Mouse (Mus musculus) embryonic facial prominence, embryonic 14.5 days (tissue): Measurements from ENCODE around the gene Apoe. TPM values are rescaled to one million over a fixed set of nuclear protein-coding genes. Genes with fewer than 3 reads are reported as not detected.

Experiments
- ATAC-seq: fragments of 200-750 bp; cut with Nextera tagmentation; 2 replicates; pipeline ENCODE4 v1.8.0; 2017; ENCODE audit warnings: low read depth, moderate number of reproducible peaks, moderate TSS enrichment
- DNase-seq: peaks from one replicate; pipeline ENCODE4 v3.0.0-alpha.2; 2015; ENCODE audit warnings: low spot score
- H3K27ac ChIP-seq: fragments of 300-500 bp; sonication (generic); replicated peaks from 2 replicates; pipeline ENCODE4 v1.5.1; 2014; ENCODE audit warnings: low read depth, mild to moderate bottlenecking, low read length, moderate library complexity
- H3K27me3 ChIP-seq: fragments of 300-500 bp; sonication (generic); replicated peaks from 2 replicates; pipeline ENCODE4 v1.6.1; 2014; ENCODE audit warnings: low read length; ENCODE audit not compliant: control insufficient read depth, insufficient read depth
- H3K36me3 ChIP-seq: fragments of 300-500 bp; sonication (generic); 2 replicates; pipeline ENCODE4 v1.6.1; 2014; ENCODE audit warnings: low read length, mixed read lengths; ENCODE audit not compliant: control insufficient read depth, insufficient read depth
- H3K4me1 ChIP-seq: fragments of 300-500 bp; sonication (generic); 2 replicates; pipeline ENCODE4 v1.6.1; 2014; ENCODE audit warnings: antibody characterized with exemption, low read length; ENCODE audit not compliant: control insufficient read depth, insufficient read depth
- H3K4me2 ChIP-seq: fragments of 300-500 bp; sonication (generic); 2 replicates; pipeline ENCODE4 v1.6.1; 2014; ENCODE audit warnings: low read depth, mild to moderate bottlenecking, low read length, moderate library complexity, mixed read lengths
- H3K4me3 ChIP-seq: fragments of 300-500 bp; sonication (generic); 2 replicates; pipeline ENCODE4 v1.5.1; 2014; ENCODE audit warnings: low read depth, mild to moderate bottlenecking, low read length
- H3K9ac ChIP-seq: fragments of 300-500 bp; sonication (generic); 2 replicates; pipeline ENCODE4 v1.6.1; 2014; ENCODE audit warnings: low read depth, mild to moderate bottlenecking, low read length, moderate library complexity, mixed read lengths
- H3K9me3 ChIP-seq: fragments of 300-500 bp; sonication (generic); 2 replicates; pipeline ENCODE4 v1.6.1; 2016; ENCODE audit warnings: low read length; ENCODE audit not compliant: control insufficient read depth
- WGBS: fragments of 180-500 bp; shearing (Covaris S2); extraction: QIAGEN DNeasy Blood & Tissue Kit; methylation state at CpG from one replicate; pipeline ENCODE4 v1.1.7; 2014; 5-methylcytosine and 5-hydroxymethylcytosine counted together
- polyA plus RNA-seq: library from polyadenylated mRNA; unstranded; fragments of >200 nt; fragmentation: Nextera tagmentation; extraction: Ambion mirVana; gene quantifications from 2 replicates; pipeline ENCODE4 v1.2.1, GENCODE M21; 2014

Gene Apoe
- polyA plus RNA-seq, 1 experiment from 2014 or later = 510 TPM

DNA sequence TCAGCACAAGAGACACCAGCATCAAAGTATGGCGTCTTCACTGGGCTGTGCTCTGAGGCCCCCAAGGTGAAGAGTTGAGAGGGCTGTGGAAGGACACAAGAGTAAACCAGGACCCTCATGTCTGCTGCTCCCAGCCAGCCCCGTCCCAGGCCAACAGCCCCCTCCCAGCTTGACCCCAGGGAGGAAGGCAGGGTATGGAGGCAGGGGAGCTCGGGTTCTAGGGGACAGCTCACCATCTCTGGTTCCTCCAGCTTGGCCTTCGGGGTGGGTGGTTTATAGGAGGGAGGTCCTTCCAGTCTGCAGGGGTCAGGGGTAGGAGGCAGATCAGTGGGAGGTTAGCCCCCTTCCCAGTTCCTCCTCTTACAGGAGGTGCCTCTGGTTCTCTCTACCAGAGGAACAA is 20.2 kb upstream of the Apoe start:
- H3K9me3 ChIP-seq = peaks cover 18% of the 10 kb centered on the region
- peaks cover 56% of the 10 kb centered on the region for H3K36me3 ChIP-seq
- H3K27ac ChIP-seq = no peak overlapping the region
- no peak overlapping the region for H3K4me2 ChIP-seq
- H3K27me3 ChIP-seq = no peaks in the 10 kb centered on the region
- no peak for DNase-seq
- ATAC-seq = no peak
- WGBS = 86% methylated on average over 3 of the region's 4 CpGs
- no peak overlapping the region for H3K4me3 ChIP-seq
- H3K9ac ChIP-seq = no peak overlapping the region
- H3K4me1 ChIP-seq = 0 out of 2 replicates have a peak, but pooled peaks cover 4% of the 10 kb centered on the region

- 0 out of 2 replicates have a peak, but pooled peaks cover 4% of the 10 kb centered on the region for H3K4me1 ChIP-seq
- no peaks in the 10 kb centered on the region for H3K27me3 ChIP-seq
- no peak for DNase-seq
- H3K36me3 ChIP-seq = peaks cover 53% of the 10 kb centered on the region
- H3K4me2 ChIP-seq = no peak overlapping the region
- no peak overlapping the region for H3K4me3 ChIP-seq
- no peak overlapping the region for H3K9ac ChIP-seq
- ATAC-seq = no peak
- H3K9me3 ChIP-seq = peaks cover 18% of the 10 kb centered on the region
- H3K27ac ChIP-seq = no peak overlapping the region
- 97% methylated on average over 5 of the region's 5 CpGs for WGBS
These were observed 19.4 kb upstream of the Apoe start for GRCm38 (mm10) chr7:19718297-19718952.

- peaks cover 54% of the 10 kb centered on the region for H3K36me3 ChIP-seq
- no peak overlapping the region for H3K9ac ChIP-seq
- ATAC-seq (no peak), DNase-seq (no peak)
- H3K27ac ChIP-seq = no peak overlapping the region
- 75% methylated on average over 4 of the region's 4 CpGs for WGBS
- peaks cover 18% of the 10 kb centered on the region for H3K9me3 ChIP-seq
- H3K4me3 ChIP-seq = no peak overlapping the region
- no peaks in the 10 kb centered on the region for H3K27me3 ChIP-seq
- no peak overlapping the region for H3K4me2 ChIP-seq
- H3K4me1 ChIP-seq = 0 out of 2 replicates have a peak, but pooled peaks cover 4% of the 10 kb centered on the region
These were observed 18.4 kb upstream of the Apoe start for GRCm38 (mm10) chr7:19717346-19717745.

DNA sequence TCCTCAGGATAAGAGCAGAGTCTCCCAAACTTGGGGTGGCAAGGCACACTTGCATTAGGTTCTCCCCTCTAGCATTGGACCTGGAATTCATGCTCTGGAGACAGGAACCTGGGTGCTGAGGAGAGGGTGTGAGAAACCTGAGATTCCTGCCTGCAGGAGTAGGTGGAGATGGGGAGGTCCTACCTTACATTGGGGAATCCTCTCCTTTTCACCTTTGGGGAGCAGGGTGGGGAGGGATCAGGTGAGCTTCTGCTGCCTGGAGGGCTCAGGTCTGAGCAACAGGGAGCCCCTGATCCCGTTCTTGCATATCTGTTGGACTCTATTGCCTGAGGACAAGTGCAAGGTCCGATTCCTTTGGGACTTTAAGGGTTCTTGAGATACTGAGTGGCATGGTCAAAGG is 17.8 kb upstream of the Apoe start:
- Histone ChIP-seq H3K4me3 (no peak overlapping the region), H3K9ac (no peak overlapping the region), H3K9me3 (peaks cover 15% of the 10 kb centered on the region), H3K4me1 (0 out of 2 replicates have a peak, but pooled peaks cover 4% of the 10 kb centered on the region), H3K27me3 (no peaks in the 10 kb centered on the region), H3K36me3 (peaks cover 55% of the 10 kb centered on the region), H3K27ac (no peak overlapping the region), H3K4me2 (no peak overlapping the region)
- ATAC-seq = no peak
- DNase-seq = no peak
- 74% methylated on average over 2 of the region's 2 CpGs for WGBS

GRCm38 (mm10) chr7:19716055-19716682 is 17.2 kb upstream of the Apoe start:
- H3K27ac ChIP-seq = peak overlapping the region; percentile 88
- H3K27me3 ChIP-seq = no peaks in the 10 kb centered on the region
- WGBS = 6% methylated on average over 18 of the region's 18 CpGs
- H3K4me3 ChIP-seq = peak overlapping the region; percentile 37
- H3K9ac ChIP-seq = peak overlapping the region; percentile 57
- no peak for DNase-seq
- H3K9me3 ChIP-seq = peaks cover 9% of the 10 kb centered on the region
- H3K4me1 ChIP-seq = 0 out of 2 replicates have a peak, but pooled peaks cover 4% of the 10 kb centered on the region
- H3K4me2 ChIP-seq = peak overlapping the region; percentile 65
- peaks cover 55% of the 10 kb centered on the region for H3K36me3 ChIP-seq
- ATAC-seq = no peak

DNA sequence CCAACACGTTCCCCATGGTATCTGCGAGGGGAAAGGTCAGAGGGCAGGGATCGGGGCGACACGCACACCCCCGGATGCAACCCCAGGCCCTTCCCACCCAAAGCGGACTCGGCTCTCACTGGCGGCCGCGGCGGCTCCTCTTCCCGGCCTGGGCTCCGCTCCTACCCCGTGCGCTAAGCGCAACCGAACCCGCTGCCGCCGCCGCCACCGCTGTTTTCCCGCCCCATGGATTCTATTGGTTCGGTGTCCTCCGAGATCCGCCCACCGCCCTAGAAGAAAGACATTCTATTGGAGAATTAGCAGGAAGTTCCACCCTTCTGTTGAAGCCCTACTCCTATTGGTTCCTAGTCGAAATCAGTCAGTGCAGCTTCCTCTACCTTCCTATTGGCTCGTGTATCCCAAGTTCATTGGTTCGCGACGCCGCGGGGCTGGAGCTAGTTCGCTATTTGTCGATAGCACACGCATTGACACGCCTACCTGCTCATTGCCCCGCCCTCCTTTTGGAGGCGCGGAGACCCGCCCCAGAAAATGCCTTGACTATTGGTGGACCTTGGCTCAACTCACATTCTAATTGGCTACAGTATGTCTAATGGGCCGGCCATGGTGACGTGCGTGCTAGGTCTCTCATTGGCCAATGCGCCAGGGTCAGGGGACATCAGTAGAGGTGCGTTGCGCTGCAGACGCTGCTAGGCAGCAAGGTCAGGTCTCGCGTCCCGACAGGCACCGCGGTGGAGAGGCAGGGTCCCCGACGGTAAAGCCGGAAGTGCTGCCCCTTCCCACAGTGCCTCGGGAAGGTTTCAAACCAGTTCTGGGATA is 16.5 kb upstream of the Apoe start, which contains the start of gene Tomm40:
Gene Tomm40 (minus strand): TSS at position 200 of the 816 bp plus-strand sequence.
- 0% methylated on average over 32 of the region's 59 CpGs for WGBS
- peak; percentile 100 for DNase-seq

DNA sequence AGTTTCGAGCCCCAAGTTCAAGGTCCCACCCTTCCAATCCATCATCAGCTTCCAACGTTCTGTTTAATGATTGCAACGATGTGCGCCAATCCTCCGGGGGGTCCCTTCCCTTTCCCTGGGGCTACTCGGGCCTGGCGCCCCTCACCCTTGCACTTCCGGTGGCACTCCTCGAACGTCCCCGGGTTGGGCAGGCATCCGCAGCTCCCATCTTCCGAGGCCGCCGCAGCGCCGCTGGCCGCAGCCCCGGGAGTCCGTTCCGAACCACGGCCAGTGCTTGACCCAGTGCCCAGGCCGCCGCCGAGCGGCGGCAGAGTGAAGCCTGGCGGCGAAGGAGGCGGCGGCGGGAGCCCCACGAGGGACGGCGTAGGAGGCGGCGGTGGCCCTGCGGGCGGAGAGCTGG is 15.8 kb upstream of the Apoe start:
- H3K27ac ChIP-seq = peak overlapping the region; percentile 75
- no peaks in the 10 kb centered on the region for H3K27me3 ChIP-seq
- peaks cover 52% of the 10 kb centered on the region for H3K36me3 ChIP-seq
- ATAC-seq = no peak
- H3K4me2 ChIP-seq = peak overlapping the region; percentile 90
- H3K9ac ChIP-seq = peak overlapping the region; percentile 97
- H3K4me3 ChIP-seq = peak overlapping the region; percentile 87
- 0 out of 2 replicates have a peak, but pooled peaks cover 4% of the 10 kb centered on the region for H3K4me1 ChIP-seq
- no peaks in the 10 kb centered on the region for H3K9me3 ChIP-seq
- no peak for DNase-seq
- under 1% methylated on average over 34 of the region's 39 CpGs for WGBS

More for the DNA sequence above, 16.5 kb upstream of the Apoe start, which contains the start of gene Tomm40:
- H3K36me3 ChIP-seq = peaks cover 53% of the 10 kb centered on the region
- H3K9ac ChIP-seq = peak within 1 kb of the TSS; percentile 97
- 0 out of 2 replicates have a peak, but pooled peaks cover 4% of the 10 kb centered on the region for H3K4me1 ChIP-seq
- peak within 1 kb of the TSS; percentile 87 for H3K4me3 ChIP-seq
- H3K4me2 ChIP-seq = peak within 1 kb of the TSS; percentile 90
- no peaks in the 10 kb centered on the region for H3K27me3 ChIP-seq
- peaks cover 2% of the 10 kb centered on the region; the same call in 1 of the 2 replicates for H3K9me3 ChIP-seq
- H3K27ac ChIP-seq = peak within 1 kb of the TSS; percentile 88
- ATAC-seq = peak; percentile 99

GRCm38 (mm10) chr7:19713598-19713997 is 14.6 kb upstream of the Apoe start:
- DNase-seq (no peak), ATAC-seq (no peak)
- H3K36me3 ChIP-seq = peaks cover 52% of the 10 kb centered on the region
- 0 out of 2 replicates have a peak, but pooled peaks cover 4% of the 10 kb centered on the region for H3K4me1 ChIP-seq
- WGBS = 86% methylated on average over 9 of the region's 9 CpGs
- H3K4me2 ChIP-seq = no peak overlapping the region
- no peaks in the 10 kb centered on the region for H3K27me3 ChIP-seq
- H3K27ac ChIP-seq = no peak overlapping the region
- no peak overlapping the region for H3K4me3 ChIP-seq
- H3K9ac ChIP-seq = no peak overlapping the region
- H3K9me3 ChIP-seq = no peaks in the 10 kb centered on the region
